Mouse (Mus musculus): ENCODE measurements around the gene Vsnl1. TPM values are rescaled to one million over a fixed set of nuclear protein-coding genes. Genes with fewer than 3 reads are reported as not detected.
A peak's percentile ranks its signal among the peaks of the same experiment; 100 is the strongest.

Vsnl1 gene
- polyA plus RNA-seq, 2 experiments from 2014 or later: not detected

GRCm38 (mm10) chr12:11379396-11379795, 57.0 kb downstream of the Vsnl1 start:
- ATAC-seq: no peak

- ATAC-seq: no peak
These were observed 66.4 kb downstream of the Vsnl1 start for GRCm38 (mm10) chr12:11370056-11370455.

GRCm38 (mm10) chr12:11367099-11367765, 69.2 kb downstream of the Vsnl1 start:
- no peak for ATAC-seq

- ATAC-seq: no peak
These were observed 71.5 kb downstream of the Vsnl1 start for GRCm38 (mm10) chr12:11364870-11365269.

GRCm38 (mm10) chr12:11362435-11362834, 74.0 kb downstream of the Vsnl1 start:
- ATAC-seq: no peak

GRCm38 (mm10) chr12:11350895-11351294, 85.5 kb downstream of the Vsnl1 start:
- no peak for ATAC-seq

GRCm38 (mm10) chr12:11349870-11350269, 86.5 kb downstream of the Vsnl1 start:
- ATAC-seq: no peak

GRCm38 (mm10) chr12:11348423-11348822, 88.0 kb downstream of the Vsnl1 start:
- no peak for ATAC-seq

- ATAC-seq: no peak
These were observed 90.5 kb downstream of the Vsnl1 start for GRCm38 (mm10) chr12:11345963-11346362.

GRCm38 (mm10) chr12:11342020-11342600, 94.3 kb downstream of the Vsnl1 start:
- ATAC-seq: no peak

GRCm38 (mm10) chr12:11338251-11338650, 98.2 kb downstream of the Vsnl1 start:
- no peak for ATAC-seq

GRCm38 (mm10) chr12:11336845-11337244, 99.6 kb downstream of the Vsnl1 start:
- peak; percentile 69 for ATAC-seq

- ATAC-seq: no peak
These were observed 109.9 kb downstream of the Vsnl1 start for GRCm38 (mm10) chr12:11326483-11326882.

- no peak for ATAC-seq
These were observed 111.9 kb downstream of the Vsnl1 start for GRCm38 (mm10) chr12:11324480-11324879.

GRCm38 (mm10) chr12:11317671-11318070, 118.7 kb downstream of the Vsnl1 start:
- no peak for ATAC-seq

- no peak for ATAC-seq
These were observed 122.6 kb downstream of the Vsnl1 start for GRCm38 (mm10) chr12:11313840-11314239.

GRCm38 (mm10) chr12:11311106-11311505, 125.3 kb downstream of the Vsnl1 start:
- ATAC-seq: no peak

- ATAC-seq: no peak
These were observed 129.4 kb downstream of the Vsnl1 start for GRCm38 (mm10) chr12:11306753-11307645.

GRCm38 (mm10) chr12:11300858-11301257, 135.6 kb downstream of the Vsnl1 start:
- peak; percentile 87 for ATAC-seq

GRCm38 (mm10) chr12:11286382-11286781, 150.0 kb downstream of the Vsnl1 start:
- ATAC-seq: no peak

GRCm38 (mm10) chr12:11281584-11281983, 154.8 kb downstream of the Vsnl1 start:
- peak; percentile 52 for ATAC-seq

GRCm38 (mm10) chr12:11279886-11280285, 156.5 kb downstream of the Vsnl1 start:
- ATAC-seq: peak; percentile 64

- no peak for ATAC-seq
These were observed 159.2 kb downstream of the Vsnl1 start for GRCm38 (mm10) chr12:11277207-11277606.
